Mouse (Mus musculus) fibroblast of lung, adult 2 months (primary cell): ENCODE data around the gene Atp8a2.

Source experiments
- DNase-seq: peaks from one replicate; pipeline ENCODE4 v3.0.0-alpha.2; 2011; ENCODE audit warnings: low read depth

The Atp8a2 gene

DNA sequence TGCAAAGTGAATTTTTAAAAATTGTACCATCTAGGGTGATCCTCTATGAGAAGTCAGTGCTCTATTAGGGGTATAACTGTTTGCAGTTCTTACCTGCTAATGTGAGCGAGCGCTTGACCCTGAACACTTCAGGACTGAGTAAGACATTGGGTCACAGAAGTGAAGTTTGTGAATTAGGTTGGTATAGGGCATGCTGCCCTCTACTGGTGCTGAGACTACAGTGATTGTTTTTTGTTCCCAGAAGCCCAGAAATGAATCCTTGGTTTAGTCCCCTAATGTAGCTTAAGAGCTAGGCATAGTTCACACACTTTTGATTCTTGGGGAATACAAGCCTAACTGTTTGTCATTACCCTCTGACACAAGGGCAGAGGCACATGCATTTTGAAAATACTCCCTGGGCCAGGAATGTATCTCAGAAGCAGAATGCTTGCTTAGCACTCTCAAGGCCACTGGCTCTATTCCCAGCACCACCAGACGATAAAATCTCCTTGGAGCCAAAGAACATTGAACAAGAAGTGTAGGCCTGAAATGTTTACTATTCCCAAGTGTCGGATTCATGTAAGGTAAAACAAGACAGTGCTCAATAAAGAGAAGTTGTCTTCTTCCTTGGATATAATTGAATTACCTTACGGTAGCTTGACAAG is 592.9 kb downstream of the Atp8a2 start:
- no peak for DNase-seq

DNA sequence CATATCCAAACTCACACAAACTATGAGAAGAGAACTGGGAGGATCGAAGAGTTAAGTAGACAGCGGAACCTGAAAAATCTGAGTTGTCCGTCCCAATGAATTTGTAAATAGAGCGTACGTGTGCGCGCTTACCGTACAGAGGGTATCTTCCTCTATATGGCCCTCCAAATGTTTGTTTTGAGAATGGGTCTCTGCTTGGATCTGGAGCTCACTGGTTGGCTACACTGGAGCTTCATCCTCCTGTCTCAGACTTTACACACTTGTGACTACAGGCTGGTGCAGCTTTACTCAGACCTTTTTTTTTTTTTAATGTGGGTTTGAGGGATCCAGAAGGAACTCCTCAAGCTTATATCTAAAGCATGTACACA is 598.7 kb downstream of the Atp8a2 start:
- DNase-seq, result no peak

DNA sequence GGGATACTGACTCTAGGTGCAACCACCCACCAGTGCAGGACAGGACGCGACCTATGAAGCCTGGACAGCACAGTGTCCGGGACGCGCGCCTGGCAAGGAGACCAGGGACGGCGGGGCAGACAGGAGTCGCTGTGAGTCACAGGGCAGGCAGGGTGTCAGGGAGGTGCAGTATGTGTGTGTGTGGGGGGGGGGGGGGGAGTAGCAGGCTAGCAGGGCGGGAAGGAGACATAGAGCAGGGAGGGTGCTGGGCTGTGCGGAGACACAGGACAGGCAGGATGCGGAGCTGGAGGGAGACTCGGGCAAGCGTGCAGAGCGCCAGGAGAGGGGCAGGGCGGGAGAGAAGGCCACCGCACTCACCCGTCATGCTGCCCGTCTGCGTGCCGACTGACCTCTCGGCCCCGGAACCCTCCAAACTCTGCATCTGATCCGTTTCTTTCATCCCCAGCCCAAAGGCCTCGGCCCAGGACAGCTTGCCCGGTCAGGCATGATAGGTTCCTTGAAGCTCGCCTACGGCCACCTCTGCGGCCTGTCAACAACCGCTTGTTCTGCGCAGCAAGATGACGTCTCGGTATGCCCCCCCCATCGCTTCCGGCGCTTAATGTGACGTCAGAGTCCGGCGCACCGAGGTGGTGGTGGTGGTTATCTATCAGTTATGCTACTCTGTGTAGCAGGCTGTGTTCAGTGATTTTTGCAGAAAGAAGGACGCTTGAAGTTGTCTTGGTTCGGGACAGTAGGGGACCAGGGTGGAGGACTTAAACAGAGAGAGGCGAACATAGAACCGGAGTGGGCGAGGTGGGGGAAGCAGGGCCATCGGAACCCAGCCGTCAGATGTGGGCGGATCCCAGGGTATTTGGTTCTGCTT is 599.4 kb downstream of the Atp8a2 start, which contains the start of gene Cdadc1:
Gene Cdadc1 (minus strand): TSS at position 562 of the 862 bp plus-strand sequence.
- peak; percentile 75 for DNase-seq

DNA sequence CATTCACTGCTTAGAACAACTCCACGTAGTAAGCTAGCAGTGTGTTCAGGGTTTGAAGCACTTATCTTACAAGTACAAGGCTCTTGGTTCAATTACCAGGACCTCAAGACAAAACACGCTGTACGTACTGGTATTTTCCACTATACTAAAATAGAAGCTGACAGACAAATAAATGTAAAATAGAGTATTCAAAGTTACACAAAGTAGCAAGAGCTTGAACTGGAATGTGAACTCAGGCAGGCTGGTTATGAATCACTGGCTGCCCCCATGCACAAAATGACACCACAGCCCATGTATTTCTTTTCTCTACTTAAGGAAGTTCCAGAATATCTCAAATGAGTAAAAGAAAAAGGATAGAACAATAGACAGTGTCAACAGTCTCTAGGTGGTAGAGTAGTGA is 602.0 kb downstream of the Atp8a2 start:
- DNase-seq, result no peak

DNA sequence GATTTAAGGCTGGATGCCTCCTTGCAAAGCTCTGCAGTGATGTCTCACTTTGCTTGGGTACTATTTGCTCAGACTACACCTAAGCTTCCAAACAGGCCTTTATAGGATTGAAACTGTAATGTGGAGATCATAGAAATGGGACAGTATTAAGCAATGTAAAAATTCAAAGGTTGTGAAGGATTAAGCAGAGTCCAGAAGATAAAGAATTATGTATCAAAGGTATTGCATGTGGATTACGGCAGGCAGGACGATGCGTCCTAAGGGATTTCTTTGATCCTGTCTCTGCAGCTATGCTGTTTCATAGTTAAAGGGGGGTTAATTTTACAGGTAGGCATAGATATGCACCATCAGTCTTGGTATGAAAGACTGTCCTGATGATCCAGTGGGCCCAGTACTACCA is 604.4 kb downstream of the Atp8a2 start:
- no peak for DNase-seq

DNA sequence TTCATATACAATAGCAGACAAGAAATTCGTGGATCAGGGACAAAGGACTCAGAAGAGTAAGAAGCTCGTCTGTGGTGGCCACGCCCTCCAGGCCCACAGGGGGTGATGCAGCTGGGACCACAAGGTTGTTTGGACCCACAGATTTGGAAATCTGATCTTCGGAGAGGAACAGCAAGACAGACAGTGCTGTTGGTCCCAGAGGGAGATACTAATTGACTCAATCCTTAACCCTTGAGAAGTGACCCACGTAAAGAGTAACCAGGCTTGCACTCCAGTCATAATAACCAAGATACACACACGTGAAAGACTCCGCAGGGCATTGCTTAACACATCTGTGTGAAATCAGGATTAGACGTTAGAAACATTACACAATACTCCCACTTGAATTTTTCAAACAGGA is 605.1 kb downstream of the Atp8a2 start:
- DNase-seq, result no peak

DNA sequence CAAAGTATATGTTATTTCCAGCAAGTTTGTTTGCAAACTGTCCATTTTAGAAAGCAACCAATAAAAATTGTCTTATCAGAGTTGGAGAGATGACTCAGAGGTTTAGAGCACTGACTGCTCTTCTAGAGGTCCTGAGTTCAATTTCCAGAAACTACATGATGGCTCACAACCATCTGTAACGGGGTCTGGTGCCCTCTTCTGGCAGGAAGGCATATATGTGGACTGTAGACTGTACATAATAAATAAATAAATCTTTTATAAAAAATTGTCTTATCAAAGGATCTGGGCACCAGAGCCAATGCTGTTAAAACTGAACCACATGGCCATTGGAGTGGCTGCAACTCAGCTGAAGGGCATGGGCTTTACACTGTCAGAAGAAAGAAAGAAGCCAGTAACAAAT is 606.4 kb downstream of the Atp8a2 start:
- no peak for DNase-seq
